Mouse (Mus musculus) c-Kit-negative CD71-positive TER-119-positive erythroid progenitor cells, embryonic 14.5 days (primary cell): ENCODE data around the gene Rnf121.
A peak's percentile ranks its signal among the peaks of the same experiment; 100 is the strongest.
"Not testable (repeated sequence)": the region's sequence is repeated elsewhere in the genome, so short reads cannot be mapped to it uniquely, and the experiment has no call there.

ENCODE experiments used
- DNase-seq: peaks from one replicate; pipeline ENCODE4 v3.0.0-alpha.2; 2013; ENCODE audit warnings: low read depth, low spot score

The Rnf121 gene

DNA sequence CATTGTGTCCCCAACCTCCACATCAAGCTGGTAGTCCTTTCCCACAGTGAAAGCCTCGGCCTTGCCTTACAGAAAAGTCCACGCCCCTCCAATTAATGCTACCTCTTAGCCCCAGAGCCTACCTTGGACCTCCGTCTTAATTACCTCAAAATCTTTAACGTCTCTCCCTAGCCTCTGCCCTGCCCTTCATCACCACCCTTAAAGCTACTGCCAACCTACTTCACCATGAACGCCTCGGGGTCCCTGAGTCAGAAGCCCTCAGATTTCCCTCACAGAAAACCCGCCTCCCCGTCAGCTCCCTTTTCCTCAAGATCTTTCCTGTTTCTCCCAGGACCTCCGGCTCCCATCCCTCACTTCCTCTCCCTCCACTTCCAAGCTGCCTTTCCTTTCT is 619 bp downstream of the Rnf121 start:
- DNase-seq = no peak

DNA sequence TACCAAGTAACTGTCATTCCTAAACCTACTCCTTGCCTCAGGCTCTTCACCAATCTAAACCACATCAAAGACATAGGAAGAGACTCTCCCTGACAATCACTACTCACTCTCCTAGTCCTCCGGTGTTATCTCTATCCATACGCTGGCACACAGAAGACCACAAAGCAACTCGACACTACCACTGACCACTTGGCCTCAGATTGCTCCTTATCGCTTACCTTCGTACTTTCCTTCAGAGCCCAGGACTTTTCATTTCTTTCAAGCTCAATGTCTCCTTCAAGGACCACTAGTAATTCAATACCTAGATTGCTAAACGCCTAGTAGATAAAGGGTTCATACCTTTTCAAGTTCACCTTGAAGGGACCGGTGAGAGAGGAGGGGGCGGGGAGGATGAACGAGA is 1.4 kb downstream of the Rnf121 start:
- DNase-seq = no peak

DNA sequence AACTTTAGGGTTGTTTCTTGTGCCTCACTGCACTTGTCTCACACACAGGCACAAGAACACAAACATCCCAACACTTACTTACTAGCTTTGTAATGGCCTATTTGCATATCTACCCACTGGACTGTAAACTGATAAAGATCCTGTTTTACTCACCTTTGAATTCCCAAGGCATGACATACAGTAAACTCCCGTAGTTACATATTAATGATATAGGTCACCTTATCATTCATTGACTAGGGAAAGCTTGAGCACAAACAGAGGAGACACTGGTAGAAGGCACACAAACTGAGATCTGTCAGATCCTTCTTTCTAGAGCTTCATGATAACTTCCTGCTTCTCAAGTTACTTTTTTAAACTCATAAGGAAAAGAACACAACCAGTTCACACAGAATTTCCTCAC is 3.1 kb downstream of the Rnf121 start:
- DNase-seq = no peak

DNA sequence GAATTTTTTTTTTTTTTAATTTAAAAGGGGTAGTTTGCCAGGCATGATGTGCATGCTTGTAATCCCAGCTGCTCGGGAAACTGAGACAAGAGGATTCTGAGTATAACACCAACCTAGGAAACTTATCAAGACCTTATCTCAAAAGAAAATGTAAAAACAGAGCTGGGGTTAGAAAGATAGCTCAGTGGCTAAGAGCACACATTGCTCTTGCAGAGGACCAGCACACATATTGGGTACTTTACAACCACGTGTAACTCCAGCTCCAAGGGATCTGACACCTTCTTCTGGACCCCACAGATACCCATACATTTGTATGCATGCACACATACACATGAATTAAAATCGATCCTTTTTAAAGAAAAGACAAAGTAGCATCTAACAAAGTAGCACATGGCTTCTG is 3.9 kb downstream of the Rnf121 start:
- no peak for DNase-seq

DNA sequence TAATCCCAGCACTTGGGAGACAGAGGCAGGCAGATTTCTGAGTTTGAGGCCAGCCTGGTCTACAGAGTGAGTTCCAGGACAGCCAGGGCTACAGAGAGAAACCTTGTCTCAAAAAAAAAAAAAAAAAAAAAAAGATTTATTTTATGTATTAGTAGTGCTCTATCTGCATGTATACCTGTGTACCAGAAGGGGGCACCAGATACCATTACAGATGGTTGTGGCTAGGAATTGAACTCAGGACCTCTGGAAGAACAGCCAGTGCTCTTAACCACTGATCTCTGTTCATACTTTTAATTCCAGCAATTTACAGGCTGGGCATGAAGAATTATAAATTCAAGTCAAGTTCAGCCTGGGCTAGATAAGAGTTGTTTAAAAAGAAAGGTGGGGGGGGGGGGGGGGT is 16.7 kb downstream of the Rnf121 start:
- DNase-seq = not testable (repeated sequence)

DNA sequence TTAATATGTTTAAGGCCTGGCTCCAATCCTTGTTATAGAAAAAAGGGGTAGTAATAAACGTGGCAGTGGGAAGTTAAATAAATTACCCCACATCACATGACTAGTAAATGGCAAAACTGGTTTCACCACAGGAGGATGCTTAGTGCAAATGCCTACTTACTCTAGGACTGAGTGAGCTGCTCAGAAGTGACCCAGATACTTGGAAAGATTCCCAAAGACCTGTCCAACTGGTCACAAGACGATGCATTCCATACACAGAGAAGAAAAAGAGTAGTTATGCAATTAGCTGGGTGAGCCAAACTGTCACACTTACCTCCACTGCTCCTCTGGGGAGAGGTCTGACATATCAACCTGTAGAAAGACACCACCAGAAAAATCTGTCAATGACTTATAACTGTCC is 23.0 kb downstream of the Rnf121 start:
- DNase-seq = no peak

DNA sequence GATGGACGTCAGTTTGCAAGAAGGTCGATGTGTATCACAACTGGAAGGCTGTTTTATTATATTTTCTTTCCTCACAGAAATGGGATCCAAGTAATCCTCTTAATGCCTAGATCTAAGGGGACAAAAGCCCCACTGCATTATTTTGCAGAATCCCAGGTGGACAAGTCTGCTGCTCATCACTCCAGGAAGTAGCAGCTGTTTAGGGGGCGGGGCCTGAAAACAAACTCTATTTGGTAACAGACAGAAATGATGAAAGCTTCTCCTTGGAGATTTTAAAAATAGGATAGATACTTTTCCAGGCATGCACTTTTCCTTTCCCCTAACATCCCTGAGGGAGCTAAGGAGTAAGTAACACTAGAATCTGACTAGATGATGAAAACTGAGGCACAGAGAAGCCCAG is 28.0 kb downstream of the Rnf121 start:
- DNase-seq = no peak

DNA sequence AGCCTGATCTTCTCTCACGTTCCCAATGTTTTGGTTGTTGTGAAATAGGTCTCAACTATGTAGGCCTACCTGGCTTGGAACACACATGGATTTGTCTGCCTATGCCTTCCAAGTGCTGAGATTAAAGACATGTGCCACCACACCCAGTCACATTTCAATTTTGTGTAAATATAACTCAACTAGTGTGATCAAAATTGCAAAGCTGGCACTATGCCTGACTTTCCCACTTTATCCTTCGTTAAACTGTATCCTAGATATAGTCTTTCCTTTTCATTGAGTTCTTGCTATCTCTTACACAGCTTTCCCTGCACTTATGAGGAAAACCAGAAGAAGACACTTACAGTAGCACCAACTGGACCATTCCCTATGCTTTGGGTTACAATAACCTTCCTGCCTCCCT is 29.7 kb downstream of the Rnf121 start:
- DNase-seq = no peak

DNA sequence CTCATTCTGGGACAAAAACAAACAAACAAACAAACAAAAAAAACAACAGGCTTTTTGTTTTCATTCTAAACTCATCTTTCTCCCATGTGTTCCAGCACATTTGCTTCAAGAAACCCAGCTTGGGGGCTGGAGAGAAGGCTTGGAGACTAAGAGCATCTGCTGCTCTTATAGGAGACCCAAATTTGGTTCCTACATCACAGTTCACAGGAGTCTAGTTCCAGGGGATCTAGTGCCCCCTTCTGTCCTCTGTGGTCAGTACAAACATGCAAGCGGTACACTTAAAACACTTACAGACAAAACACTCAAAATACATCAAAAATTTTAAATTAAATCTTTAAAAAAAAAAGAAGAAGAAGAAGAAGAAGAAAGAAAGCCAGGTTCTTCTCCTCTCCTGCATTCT is 30.4 kb downstream of the Rnf121 start:
- DNase-seq = no peak

DNA sequence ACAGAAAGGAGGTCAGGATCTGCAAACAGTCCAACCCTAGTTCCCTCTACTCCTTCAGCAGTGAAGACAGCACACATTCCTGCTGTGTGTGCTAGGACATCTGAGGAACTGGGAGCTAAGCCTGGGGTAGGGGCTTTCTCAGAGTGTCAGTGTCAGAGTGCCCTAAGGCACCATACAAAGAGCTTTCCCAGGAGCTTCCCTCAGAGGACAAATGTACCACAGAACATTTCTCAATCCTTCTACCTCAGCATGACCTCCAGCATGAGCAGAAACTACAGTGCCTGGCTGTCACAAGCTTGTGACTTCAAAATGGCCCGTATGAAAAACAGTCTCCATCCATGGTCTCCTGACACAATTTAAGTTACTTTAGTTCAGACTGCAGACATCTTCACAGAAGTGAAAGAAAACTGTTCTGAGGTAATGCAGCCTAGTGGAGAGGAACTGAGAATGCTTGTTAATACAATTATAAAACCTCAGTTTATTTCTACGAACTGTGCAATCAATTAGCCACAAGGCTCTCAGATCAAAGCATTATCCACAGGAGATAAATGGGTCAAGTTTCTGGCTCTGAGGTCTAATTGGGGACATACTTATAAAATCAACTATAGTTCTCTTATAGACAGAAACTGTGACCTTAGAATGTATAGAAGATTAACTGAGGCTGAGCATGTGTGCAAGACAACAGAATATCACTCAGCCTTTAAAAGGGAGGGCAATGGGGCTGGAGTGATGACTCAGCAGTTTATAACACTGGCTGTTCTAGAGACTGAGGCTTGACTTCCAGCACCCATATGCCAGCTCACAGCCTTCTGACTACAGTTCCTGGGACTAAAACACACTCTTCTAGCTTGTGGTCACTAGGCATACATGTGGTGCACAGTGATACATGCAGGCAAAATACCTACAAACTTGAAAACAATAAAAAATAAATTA is 39.8 kb downstream of the Rnf121 start:
- peak; percentile 29 for DNase-seq

DNA sequence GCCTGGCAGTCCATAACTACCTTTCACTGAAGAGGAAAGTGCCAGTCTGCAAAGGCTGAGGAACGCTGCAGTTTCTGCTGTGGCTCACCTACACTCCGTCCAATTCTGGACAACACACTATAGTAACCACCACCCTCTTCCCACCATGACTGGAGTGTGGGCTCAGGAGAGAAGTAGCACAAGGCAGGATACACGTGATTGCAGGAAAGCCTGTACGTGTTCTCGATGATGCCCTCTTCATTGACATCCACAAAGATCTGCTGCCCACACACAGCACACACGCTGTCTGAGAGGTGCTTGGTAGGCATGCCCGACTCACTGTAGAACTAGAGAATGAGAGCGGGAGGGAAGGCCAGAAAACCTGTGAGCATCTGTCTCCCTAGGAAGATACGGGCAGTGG is 41.4 kb downstream of the Rnf121 start:
- DNase-seq = no peak

DNA sequence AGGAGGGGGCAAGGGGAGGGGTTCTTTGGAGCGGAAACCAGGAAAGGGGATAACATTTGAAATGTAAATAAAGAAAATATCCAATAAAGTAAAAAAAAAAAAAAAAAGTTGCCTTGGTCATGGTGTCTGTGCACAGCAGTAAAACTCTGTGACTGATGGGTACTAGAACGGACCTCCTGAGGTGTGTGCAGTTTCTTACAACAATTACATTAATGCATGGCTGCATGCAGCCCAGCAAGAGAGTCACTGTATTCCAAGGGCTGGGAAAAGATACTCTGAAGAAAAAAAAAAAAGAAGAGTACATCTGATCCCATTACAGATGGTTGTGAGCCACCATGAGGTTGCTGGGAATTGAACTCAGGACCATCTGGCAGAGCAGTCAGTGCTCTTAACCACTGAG is 44.3 kb downstream of the Rnf121 start:
- not testable (repeated sequence) for DNase-seq

DNA sequence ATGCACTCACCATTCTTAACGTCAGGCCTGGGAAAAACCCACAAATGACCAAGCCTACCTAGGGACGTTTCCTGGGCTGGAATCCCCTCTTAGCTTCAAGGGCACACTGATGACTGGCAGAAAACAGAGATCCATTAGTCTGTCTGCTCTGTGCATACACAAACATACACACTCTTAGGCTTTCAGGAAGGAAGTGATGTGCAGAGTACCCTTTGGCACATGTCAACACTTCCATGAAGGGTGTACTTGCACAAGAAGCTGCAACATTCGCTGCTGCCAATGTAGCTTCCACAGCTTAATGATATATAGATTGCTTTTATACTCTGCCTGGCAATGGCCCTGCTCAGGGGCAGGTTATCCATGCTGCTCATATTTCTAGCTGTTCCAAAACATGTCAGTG is 45.9 kb downstream of the Rnf121 start:
- no peak for DNase-seq

DNA sequence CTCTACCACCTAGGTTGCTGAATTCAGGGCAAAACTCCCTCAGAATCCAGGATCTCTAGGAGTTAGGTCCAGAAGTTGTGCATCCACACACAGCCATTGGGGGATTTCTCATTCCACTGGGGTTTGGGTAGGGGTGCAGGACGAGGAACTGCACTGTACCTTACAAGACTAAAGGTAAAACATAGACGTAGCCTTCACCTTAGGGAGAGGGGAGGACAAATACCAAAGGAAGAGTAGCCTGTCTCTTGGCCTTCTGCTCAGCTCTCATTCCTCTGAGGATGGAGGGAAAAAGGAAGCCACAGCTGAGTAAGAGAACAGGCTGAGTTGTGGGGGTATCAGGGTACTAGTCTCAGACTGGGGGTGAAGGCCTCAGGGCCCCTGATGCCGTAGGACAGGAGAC is 46.7 kb downstream of the Rnf121 start, which contains the start of gene Il18bp:
Il18bp (minus strand) TSS at position 101 of the 400 bp plus-strand sequence.
- no peak for DNase-seq

DNA sequence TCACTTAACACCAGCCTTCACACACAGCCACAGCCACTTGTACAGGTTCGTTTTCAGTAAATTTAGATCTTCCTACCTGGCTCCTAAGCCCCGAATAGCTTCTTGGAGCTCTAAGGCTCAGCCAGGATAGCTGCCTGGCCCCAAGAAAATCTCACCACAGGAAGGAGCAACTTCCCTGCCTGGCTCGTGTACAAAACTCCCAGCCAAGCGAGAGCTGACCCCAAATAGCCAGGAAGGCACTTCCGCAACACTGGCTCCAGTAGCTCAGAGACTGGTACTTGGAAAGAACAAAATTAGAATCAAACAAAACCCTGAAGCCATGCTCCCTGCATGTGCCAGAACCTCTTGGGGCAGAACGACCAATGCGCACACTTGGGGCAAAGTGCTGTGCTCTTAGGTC is 47.2 kb downstream of the Rnf121 start:
- DNase-seq = no peak

DNA sequence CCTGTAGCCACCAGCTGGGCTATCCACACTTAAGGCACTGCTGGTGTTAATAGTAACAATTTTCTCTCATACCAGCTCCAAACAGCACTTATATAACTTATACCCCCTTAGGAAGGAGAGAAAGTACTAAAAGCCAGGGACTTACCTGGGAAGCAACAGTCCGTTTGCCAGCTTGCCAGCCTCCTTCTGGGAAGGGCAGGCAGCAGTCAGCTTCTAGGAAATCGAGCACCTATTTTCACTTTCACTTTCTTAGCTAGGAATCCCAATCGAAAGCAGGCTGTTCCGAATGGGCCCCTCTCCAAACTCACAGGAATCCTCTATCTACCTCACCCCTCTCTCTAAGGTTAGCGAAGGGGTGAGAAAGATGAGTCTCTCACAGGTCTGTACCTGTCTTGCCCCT is 47.8 kb downstream of the Rnf121 start:
- no peak for DNase-seq

DNA sequence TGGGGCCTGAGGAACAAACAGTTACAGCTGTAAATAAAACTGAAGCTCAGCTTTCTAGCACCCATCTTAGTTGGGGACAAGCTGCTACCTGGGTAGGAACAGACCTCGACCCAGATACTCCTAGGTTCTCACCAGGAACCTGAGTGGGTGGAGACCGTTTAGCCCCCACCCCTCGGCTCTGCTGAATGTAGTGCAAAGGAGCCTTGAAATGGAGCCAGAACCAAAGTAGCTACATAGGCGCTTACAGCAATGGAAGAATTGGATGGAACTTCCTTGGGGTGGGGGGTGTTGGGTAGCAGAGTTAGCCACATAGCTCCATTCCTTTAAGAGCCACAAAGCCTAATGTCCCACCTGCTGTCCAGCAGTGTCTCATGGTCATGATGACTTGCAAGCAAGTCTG is 48.3 kb downstream of the Rnf121 start:
- no peak for DNase-seq

DNA sequence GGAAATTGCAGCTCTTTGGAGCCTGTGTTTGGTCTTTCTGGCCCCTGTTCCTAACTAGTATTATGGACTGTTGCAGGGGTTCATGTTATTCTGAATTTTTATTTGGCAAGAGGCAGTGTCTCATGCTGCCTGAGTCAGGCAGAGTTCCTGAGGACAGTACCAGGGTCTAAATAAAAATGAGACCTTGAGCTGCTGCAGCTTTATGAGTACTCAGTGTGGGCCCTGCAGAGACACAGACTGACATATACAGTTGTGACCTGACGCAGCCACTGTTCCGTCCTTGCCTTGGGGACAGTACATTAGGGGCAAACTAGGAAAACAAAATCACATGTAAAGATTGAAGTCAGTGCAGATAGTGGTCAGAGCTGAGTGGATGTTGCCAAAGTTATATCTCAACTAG is 50.3 kb downstream of the Rnf121 start:
- DNase-seq = no peak

DNA sequence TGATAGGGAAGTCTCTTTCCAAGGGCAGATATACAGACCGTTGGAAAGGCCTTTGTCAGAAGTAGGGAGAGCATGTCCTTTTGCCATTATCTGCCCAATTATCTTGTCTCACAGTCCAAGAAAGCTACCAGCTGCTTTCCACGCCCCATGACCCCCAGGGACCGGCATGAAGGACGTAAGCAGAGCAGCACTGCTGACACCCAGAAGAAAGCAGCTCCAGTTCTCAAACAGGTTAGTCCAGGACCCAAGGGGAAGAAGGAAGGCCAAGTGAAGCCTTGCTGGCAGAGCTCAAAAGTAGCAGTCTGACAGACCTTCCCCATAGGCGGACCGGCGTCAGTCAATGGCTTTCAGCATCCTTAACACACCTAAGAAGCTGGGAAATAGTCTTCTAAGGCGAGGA is 51.9 kb downstream of the Rnf121 start:
- no peak for DNase-seq

DNA sequence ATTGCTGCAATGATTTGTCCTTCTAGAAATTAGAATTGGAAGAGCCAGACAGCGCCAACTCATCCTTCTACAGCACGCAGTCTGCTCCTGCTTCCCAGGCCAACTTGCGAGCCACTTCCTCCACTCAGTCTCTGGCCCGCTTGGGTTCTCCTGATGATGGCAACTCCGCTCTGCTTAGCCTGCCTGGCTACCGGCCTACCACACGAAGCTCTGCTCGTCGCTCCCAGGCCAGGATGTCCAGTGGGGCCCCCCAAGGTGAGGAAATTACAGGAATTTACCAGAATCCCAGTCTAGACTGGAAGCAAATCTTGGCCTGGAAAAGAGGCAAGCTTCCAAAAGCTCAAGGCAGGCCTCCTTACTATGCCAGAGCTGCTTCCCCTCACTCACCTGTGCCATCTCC is 53.4 kb downstream of the Rnf121 start:
- DNase-seq = no peak

DNA sequence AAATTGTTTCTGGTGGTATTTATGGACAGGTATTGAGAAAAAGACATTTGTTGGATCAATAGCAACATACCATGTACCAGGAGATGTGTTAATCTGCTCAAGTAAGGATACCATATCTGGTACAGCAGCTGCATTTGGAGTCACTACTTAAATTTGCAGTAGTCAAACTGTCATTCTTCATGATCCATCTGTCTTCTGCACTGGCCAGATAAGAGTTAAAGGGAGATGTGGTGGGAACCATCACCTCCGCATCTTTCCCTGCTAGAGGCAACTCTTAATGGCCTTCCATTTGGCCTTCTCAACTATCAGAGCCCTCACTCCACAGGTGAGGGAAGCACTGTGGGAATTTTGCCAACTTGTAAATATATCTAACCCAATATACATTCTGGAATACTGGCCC is 58.7 kb downstream of the Rnf121 start:
- peak; percentile 40 for DNase-seq

DNA sequence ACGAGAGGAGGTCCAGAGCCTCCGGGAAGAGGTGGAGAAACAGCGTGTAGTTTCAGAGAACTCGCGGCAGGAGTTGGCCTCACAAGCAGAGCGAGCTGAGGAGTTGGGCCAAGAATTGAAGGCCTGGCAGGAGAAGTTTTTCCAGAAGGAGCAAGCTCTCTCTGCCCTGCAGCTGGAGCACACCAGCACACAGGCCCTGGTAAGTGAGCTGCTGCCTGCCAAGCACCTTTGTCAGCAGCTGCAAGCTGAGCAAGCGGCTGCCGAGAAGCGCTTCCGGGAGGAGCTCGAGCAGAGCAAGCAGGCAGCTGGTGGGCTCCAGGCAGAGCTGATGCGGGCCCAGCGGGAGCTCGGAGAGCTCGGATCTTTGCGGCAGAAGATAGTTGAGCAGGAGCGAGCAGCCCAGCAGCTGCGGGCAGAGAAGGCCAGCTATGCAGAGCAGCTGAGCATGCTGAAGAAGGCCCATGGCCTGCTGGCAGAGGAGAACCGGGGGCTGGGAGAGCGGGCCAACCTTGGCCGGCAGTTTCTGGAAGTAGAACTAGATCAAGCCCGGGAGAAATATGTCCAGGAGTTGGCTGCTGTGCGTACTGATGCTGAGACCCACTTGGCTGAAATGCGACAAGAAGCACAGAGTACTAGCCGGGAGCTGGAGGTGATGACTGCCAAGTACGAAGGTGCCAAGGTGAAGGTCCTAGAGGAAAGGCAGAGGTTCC is 64.2 kb downstream of the Rnf121 start:
- no peak for DNase-seq

DNA sequence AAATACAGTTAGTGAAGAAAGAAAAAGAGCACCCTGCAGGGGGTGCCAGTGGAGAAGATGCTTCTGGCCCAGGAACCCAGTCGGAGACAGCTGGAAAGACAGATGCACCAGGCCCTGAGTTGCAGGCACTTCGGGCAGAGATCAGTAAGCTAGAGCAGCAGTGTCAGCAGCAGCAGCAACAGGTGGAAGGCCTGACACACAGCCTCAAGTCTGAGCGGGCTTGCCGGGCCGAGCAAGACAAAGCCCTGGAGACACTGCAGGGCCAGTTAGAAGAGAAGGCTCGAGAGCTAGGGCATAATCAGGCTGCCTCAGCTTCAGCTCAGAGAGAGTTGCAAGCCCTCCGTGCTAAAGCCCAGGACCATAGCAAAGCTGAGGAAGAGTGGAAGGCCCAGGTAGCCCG is 65.0 kb downstream of the Rnf121 start:
- DNase-seq = no peak
